Mouse (Mus musculus) neural tube, embryonic 10.5 days (tissue): ENCODE measurements at regions not wholly inside any gene's neighbourhood (a gene's known extent, or its start where the extent isn't known, plus 50 kb on each side); places are given as distances from the start of the nearest gene placed in this dataset.

ENCODE experiments used
- DNase-seq: peaks from one replicate; pipeline ENCODE4 v3.0.0-alpha.2; 2017; ENCODE audit warnings: low spot score; ENCODE audit errors: extremely low spot score

- no peak for DNase-seq
These were observed 627.3 kb upstream of the Tmprss15 start for GRCm38 (mm10) chr16:79718230-79718629.

DNA sequence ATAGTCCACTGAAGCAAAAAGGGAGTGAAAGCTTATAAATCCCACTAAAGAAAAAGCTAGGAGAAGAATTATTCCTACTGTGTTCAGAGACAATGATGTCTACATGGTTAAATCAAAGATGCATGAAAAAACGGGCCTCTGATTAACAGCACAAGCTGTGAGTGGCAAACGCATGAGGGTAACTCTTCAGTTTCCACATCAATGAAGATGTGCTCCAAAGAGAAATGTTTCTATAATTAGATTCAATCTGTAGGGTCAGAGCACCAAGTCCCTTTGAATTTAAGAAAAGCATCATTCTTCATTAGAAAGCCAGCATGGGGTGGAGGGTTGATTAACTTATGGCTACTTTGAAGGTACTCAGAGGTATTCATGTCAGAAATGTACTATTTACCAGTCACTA, 601.5 kb upstream of the Tmprss15 start:
- no peak for DNase-seq

- no peak for DNase-seq
These were observed 560.4 kb upstream of the Tmprss15 start for GRCm38 (mm10) chr16:79651162-79651741.

DNA sequence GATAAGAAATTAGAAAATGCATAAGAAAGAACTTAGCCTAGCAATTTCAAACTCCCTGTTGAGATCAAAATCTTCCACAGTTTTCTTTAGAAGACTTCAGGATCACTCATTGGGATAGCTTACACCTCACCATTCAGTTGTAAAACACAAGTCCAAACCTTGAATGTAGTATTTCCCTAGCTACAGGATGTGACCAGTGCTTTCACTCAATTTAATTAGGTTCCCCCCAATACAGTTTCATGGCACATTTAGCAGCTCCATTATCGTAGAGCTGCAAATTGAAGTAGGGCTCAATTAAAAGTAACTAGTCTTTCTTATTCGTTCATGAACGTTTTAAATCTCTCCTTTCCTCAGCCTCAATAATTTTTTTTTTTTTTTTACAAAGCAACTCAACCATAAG, 550.0 kb upstream of the Tmprss15 start:
- no peak for DNase-seq

- no peak for DNase-seq
These were observed 536.2 kb upstream of the Tmprss15 start for GRCm38 (mm10) chr16:79627139-79627538.

DNA sequence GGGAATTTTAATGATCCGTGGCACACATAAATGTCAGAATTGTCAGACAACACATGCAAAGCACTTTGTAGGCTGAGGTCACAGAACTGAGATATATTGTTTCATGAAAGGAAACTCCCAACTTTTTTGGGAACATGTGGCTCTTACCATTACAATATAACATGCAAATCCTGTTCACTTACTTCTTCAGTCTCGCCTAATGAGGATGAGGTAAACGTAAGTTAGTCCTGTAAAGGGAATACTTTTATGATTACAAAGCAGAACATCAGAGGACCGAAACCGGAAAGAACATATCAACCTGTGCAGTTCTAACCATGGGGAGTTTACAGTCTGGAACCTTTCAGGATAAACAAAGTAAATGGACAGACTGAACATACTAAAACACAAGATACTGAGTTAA, 520.1 kb upstream of the Tmprss15 start:
- no peak for DNase-seq

DNA sequence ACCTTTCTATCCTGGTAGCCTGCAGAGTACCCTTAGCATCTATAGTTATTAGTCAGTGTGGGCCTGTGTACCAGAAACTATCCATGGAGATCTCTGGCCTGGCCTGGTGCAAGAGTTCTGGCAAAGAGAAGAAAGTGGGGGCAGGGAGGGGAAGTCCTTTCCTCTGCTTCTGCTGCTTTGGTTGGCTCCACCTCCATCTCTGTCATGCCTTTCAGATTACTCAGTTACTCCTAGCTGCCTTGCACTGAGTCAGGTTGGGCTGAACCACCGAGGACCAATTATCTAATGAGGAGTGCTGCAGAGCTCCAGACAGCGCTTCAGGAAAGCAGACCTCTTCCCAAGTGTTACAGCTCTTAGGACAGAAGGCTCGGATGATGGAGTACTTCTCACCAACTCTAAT, 500.0 kb upstream of the Tmprss15 start:
- DNase-seq = no peak

GRCm38 (mm10) chr16:79585745-79586144, 494.8 kb upstream of the Tmprss15 start:
- DNase-seq = no peak

DNA sequence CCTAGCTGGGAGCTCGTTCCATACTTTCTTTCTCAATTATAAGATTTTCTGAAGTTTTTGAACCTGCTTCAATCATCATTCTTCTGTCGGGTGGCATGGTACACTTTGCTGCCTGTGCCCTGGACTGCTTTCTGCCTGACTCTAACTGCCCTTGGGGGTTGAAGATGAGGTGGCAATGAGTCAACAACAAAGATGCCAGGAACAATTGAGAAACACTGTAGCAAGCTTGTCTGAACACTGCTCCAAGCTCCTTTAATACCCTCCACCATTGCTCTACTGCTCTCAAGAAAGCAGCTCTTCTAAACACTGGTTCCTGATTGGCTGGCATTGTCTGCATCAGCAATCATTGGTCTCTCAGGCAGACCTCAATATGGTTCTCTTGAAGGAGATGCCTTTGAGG, 480.0 kb upstream of the Tmprss15 start:
- DNase-seq = no peak

DNA sequence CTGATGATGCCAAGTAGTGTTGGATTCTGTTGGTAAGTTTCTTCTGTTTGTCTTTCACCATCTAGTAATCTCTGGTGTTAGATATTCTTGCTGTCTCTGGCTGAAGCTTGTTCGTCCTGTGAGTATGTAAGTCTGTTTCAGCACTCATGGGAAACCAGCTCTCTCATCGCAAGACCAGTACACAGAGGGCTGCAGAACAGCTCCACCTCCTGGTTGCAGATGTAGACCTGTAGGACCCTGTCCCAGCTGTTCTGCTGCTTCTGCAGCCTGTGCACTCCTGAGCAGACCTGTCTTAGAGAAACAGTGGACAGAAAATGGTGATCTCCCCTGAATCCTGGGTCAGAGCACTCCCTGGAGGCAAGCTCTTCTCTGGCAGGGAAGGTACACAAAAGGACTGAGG, 443.5 kb upstream of the Tmprss15 start:
- DNase-seq = no peak

GRCm38 (mm10) chr16:79492493-79492892, 401.6 kb upstream of the Tmprss15 start:
- no peak for DNase-seq

DNA sequence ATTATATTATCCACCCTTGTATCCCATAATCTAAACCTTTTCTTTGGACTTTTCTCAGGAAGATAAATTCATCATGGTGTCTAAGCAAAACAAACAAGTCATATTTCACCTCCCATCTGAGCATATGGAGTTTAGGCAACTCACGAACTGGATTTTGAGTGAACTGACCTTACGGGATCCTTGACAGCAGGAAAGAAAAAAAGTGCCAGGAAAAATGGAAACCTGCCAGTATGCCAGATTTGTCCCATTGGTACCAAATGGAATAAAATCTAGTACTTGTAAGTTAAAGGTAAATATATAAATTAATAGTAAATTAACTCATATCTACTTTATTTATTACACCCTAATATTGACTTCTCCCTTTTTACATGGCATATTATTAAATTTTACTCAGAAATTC, 360.0 kb upstream of the Tmprss15 start:
- no peak for DNase-seq

- DNase-seq = no peak
These were observed 358.8 kb upstream of the Tmprss15 start for GRCm38 (mm10) chr16:79449732-79450131.

DNA sequence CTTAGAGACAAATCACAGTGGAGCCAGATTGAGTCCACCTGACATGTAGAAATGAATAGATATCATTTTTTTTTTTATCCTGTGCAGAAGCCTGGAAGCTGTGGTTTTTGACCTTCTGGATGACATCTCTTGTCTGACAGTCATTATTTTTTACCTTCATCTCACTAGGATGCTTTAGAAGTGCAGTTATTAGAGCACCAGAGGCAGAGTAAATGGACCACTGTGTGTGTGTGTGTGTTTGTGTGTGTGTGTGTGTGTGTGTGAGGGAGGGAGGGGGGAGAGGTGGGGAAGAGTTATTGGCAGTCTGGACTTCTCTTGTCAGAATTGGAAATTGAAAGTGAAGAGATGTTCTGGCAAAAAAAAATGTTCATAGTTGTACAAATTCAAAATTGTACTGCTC, 316.5 kb upstream of the Tmprss15 start:
- DNase-seq = no peak

DNA sequence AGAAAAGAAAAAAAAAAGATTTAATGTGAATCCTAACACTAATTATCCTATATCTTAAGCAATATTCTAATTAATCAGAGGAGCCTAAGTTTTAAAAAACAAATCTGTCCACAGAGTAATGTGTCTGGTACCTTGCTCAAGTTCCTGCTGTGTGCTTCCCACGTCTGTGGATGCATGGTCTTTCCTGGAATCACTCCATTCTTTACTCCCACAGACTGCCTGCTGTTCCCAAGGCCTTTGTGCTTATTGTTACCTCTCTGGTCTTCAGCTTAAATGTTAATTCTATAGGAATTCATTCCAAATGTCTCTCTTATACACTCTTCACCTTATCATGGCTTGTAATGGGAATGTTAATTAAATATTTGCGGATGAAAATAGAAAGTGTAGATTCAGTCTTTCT, 315.3 kb upstream of the Tmprss15 start:
- no peak for DNase-seq

DNA sequence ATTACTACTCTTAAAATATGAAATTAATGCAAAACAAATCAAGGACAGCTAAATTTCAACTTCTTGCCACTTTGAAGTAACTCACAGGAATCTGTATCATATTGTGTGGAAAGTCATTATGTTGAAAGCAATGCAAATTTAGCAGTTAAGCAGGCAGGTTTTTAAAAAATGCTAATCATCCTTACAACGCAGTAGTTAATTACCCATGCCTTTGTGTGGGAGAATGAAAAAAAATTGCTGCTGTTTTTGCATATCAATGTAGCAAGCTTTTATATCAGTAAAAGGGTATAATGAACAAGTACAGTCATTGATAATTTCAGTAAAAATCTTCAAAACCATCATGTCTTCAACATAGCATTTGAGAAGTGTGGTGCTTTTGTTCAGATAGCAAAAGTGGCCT, 313.2 kb upstream of the Tmprss15 start:
- DNase-seq = no peak

DNA sequence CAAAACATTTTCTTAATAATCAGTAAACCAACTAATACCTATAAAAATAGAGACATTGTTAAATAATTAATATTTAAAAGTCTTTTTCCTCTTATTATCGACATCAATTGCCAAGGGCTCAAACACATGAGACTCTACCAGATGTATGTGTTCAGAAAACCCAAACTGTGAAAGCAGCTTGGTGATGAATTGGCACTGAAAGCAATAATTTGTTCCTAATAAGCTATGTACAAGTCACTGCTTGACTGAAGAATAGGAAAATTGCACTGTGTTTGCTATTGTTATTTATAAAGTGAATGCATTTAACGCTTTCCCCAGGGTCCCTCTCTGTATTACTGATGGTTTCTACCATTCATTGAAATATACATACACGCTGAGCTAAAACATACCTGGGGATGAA, 309.2 kb upstream of the Tmprss15 start:
- DNase-seq = no peak

DNA sequence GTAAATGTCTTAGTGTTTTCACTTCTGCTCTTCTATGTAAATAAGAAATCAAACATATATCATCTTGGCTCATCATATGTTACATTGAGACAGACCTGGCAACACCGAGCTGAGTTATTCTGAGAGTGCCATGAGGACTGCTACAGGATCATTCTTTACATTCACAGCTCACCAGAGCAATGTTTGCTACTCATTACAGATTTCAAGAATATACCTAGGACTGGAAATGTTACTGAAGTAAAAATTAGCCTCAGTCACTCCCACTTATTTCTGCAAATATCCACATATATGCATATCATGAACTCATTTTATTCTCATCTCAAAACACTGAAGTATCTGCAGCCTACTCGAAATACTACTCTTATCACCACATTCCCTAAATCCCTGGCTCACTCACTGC, 307.6 kb upstream of the Tmprss15 start:
- no peak for DNase-seq

DNA sequence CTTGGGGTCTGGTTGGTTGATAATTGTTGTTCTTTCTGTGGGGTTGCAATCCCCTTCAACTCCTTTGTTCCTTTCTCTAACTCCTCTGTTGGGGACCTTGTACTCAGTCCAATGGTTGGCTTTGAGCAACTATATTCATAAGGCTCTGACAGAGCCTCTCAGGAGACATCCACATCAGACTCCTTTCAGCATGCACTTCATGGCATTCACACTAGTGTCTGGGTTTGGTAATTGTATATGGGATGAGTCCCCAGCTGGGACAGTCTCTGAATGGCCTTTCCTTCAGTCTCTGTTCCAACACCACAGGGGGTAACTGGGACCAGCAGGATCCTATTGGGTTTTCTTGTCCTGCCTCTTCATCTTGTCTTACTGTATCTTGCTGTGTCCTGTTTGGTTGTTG, 303.5 kb upstream of the Tmprss15 start:
- no peak for DNase-seq

- no peak for DNase-seq
These were observed 295.5 kb upstream of the Tmprss15 start for GRCm38 (mm10) chr16:79386421-79386820.

DNA sequence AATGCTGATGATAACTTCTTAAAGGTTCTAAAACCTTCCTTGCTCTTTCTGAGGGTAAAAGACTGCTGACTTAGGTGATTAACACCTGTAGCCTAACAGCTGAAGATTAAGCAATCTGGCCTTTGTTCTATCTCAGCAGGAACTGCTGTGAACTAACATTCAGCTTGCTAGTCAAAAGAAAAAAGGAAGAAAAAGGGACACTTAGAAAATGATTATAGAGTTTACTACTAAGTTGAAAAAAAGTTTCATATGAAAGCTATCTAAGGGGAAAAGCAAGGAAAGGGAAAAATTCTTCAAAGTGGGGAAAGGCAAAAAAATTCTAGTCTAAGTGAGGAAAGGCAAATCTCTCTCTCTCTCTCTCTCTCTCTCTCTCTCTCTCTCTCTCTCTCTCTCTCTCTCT, 259.2 kb upstream of the Tmprss15 start:
- no peak for DNase-seq

DNA sequence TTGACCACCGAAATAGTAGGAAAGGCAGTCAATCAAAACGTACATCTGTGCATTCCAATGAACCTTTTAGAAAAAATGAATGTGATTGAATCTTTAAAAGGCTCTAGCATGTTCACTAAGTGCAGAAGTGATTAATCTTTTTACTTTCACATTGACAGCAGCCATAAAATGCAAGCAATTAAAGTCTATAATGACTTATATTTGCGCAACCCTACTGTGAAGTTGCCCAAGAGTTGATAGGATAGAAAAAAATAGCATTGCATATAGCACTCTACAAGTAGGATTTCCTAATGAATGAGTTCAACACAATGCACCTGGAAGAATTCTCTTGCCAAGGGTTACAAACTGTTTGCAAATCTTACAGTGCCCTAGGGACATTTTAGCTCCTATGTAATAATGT, 251.6 kb upstream of the Tmprss15 start:
- DNase-seq = no peak

DNA sequence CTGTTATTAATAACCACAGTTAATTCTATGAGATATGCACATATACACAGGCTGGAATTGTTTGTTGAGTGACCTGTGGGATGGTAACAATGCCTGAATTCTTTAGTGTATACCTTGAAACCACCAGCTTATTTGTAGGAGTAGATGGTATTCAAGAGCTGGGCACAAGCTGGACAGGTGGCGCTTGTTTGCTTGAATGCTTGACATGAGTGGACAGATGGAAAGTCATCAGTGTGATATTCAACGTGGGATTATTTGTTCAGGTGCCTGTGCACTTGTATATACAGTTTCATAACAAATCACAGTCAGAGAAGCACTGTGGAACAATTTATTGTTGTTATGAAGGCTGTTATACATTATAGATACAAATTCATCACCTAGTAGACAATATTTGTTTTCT, 245.5 kb upstream of the Tmprss15 start:
- no peak for DNase-seq

- DNase-seq = no peak
These were observed 245.1 kb upstream of the Tmprss15 start for GRCm38 (mm10) chr16:79336016-79336415.
